Mouse (Mus musculus): Measurements from ENCODE around the gene Nup210.

DNA sequence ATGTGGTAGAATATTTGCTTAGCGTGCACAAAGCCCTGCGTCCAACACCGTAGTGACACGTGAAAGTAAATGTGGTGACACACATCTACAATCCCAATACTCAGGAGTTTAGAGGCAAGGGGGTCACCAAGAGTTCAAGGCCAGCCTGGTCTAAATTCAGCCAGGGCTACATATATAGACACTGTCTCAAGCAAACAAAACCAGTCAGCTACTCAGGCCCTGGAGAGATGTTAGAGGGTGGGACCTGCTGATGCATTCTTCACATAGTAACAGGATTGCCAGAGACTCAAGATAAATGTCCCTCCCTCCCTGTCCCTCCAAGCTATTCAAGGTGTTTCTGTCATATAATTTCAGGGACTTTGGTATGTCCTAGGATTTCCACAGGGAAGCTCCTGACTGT lies 117.5 kb downstream of the Nup210 start:
- no peak for TF ChIP-seq CTCF (IDR thresholded peaks at IDR 0.05; ENCODE audit: borderline replicate concordance, control insufficient read depth, extremely low read depth, insufficient read depth, low read length, poor library complexity)
- no peak for TF ChIP-seq POLR2A (IDR thresholded peaks at IDR 0.05; ENCODE audit: control insufficient read depth, extremely low read depth, insufficient read depth, low read length, poor library complexity)
